Mouse (Mus musculus) E14TG2a.4 (cell line): ENCODE results near the gene Magi1.

Experiments used
- CTCF ChIP-seq: conservative IDR thresholded peaks from 2 replicates; pipeline ENCODE4 v1.5.1; 2014; ENCODE audit warnings: low read length
- NANOG ChIP-seq: IDR thresholded peaks from 2 replicates; pipeline ENCODE4 v1.6.1; 2014; ENCODE audit warnings: borderline replicate concordance, low read length, mixed read lengths

DNA sequence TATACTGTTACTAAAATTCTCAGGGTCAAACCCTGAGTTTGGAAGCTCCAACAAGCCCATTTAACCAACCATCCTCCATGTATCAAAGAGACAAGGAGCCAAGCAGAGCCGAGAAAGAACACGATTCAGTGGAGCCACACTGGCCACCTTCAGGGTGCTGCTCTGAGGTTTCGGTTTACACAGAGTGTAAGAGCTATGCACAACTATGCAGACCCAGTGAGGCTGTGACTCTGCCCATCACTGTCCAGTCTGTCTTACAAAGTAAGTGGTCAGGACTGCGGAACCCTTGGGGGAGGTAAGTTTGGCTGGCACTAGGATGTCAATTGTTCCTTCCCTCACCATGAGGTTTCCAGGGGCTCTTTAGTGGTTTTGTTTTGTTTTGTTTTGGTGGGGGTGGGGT is 465.2 kb downstream of the Magi1 start:
- TF ChIP-seq CTCF (no peak), NANOG (no peak)
